Mouse (Mus musculus): Measurements from ENCODE around the gene Egln1.

DNA sequence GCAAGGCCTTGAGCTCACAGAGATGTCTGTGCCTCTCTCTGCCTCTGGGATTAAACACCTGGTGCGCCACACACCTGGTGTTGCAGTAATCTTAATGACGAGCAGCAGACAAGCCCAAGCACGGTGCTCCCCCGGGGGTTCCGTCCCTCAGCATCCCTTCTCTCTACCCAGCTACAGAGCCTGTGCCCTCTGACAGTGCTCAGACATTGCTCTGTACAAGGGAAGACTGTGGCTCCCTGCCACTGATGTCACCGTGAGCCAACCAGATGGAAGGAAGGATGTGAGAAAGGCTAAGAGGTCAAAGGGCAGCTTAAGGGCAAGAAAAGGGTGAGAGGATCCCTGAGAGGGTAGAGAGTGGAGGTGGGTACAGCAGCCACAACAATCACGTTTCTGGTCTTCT lies 4.7 kb downstream of the Egln1 start:
- TF ChIP-seq CTCF (conservative IDR thresholded peaks at IDR 0.05; ENCODE audit: low read length) (no peak), NANOG (IDR thresholded peaks at IDR 0.05; ENCODE audit: borderline replicate concordance, low read length) (no peak)

Measured in E14TG2a.4 (cell line).